Mouse (Mus musculus) MEL (cell line): ENCODE results near the gene Coasy. TPM values are rescaled to one million over a fixed set of nuclear protein-coding genes. Genes with fewer than 3 reads are reported as not detected.

ENCODE experiments used
- DNase-seq: peaks from one replicate; pipeline ENCODE4 v3.0.0; 2011; ENCODE audit warnings: low read depth, low spot score
- H3K27ac ChIP-seq: 2 replicates; pipeline ENCODE4 v1.5.1; 2012; ENCODE audit warnings: low read depth, mild to moderate bottlenecking, control low read depth, low read length, moderate library complexity; ENCODE audit not compliant: control insufficient read depth
- H3K27me3 ChIP-seq, 2 experiments: fragments of 150-350 bp in 1 of 2; sonication (generic) in 1 of 2; 2 replicates each; pipeline ENCODE4 v1.6.1; 2012; ENCODE audit warnings: low read length in 2 of 2, mild to moderate bottlenecking in 2 of 2, improper control_type of control experiment in 1 of 2, moderate library complexity in 1 of 2; ENCODE audit not compliant: insufficient read depth in 2 of 2, control insufficient read depth in 1 of 2
- H3K36me3 ChIP-seq, 2 experiments: 2 replicates each; pipeline ENCODE4 v1.6.1; 2012 to 2014; ENCODE audit warnings: low read length in 2 of 2, improper control_type of control experiment in 1 of 2, inconsistent platforms in 1 of 2, mild to moderate bottlenecking in 1 of 2; ENCODE audit not compliant: insufficient read depth in 2 of 2, control insufficient read depth in 1 of 2
- H3K4me1 ChIP-seq, 2 experiments: fragments of 150-350 bp in 1 of 2; sonication (generic) in 1 of 2; 2 replicates each; pipeline ENCODE4 v1.6.1; 2012; ENCODE audit warnings: low read length in 2 of 2, improper control_type of control experiment in 1 of 2, mild to moderate bottlenecking in 1 of 2; ENCODE audit not compliant: insufficient read depth in 2 of 2, control insufficient read depth in 1 of 2
- H3K4me3 ChIP-seq, 2 experiments: fragments of 150-350 bp in 1 of 2; sonication (generic) in 1 of 2; 2 replicates each; pipeline ENCODE4 v1.5.1; 2012; ENCODE audit warnings: low read depth in 2 of 2, low read length in 2 of 2, mild to moderate bottlenecking in 2 of 2, moderate library complexity in 2 of 2, control low read depth in 1 of 2, improper control_type of control experiment in 1 of 2; ENCODE audit not compliant: control insufficient read depth in 1 of 2, insufficient read depth in 1 of 2
- H3K79me2 ChIP-seq: 2 replicates; pipeline ENCODE4 v1.6.1; 2012; ENCODE audit warnings: mild to moderate bottlenecking, low read length, moderate library complexity; ENCODE audit not compliant: control insufficient read depth, poor library complexity, insufficient read depth
- H3K9ac ChIP-seq: 2 replicates; pipeline ENCODE4 v1.6.1; 2012; ENCODE audit warnings: low read depth, mild to moderate bottlenecking, control low read depth, low read length, moderate library complexity; ENCODE audit not compliant: control insufficient read depth, poor library complexity, severe bottlenecking
- H3K9me3 ChIP-seq: fragments of 150-350 bp; sonication (generic); replicated peaks from 2 replicates; pipeline ENCODE4 v1.6.1; 2012; ENCODE audit warnings: mild to moderate bottlenecking, low read length, improper control_type of control experiment, moderate library complexity; ENCODE audit not compliant: insufficient read depth
- BHLHE40 ChIP-seq: IDR thresholded peaks from 2 replicates; pipeline ENCODE4 v1.6.1; 2012; ENCODE audit warnings: low read depth, mild to moderate bottlenecking, inconsistent platforms, low read length, improper control_type of control experiment, borderline replicate concordance
- CHD2 ChIP-seq: IDR thresholded peaks from 2 replicates; pipeline ENCODE4 v1.6.1; 2011; ENCODE audit warnings: low read length, improper control_type of control experiment
- EP300 ChIP-seq, 2 experiments: IDR thresholded peaks; 2 replicates each; pipeline ENCODE4 v1.6.1; 2011; ENCODE audit warnings: improper control_type of control experiment in 2 of 2, low read length in 2 of 2, low read depth in 1 of 2, mild to moderate bottlenecking in 1 of 2
- GABPA ChIP-seq: IDR thresholded peaks from 2 replicates; pipeline ENCODE4 v1.6.1; 2012; ENCODE audit warnings: low read depth, mild to moderate bottlenecking, inconsistent platforms, low read length, improper control_type of control experiment, moderate library complexity
- GATA1 ChIP-seq: IDR thresholded peaks from 2 replicates; pipeline ENCODE4 v1.6.1; 2011; ENCODE audit warnings: low read depth, low read length, improper control_type of control experiment
- HCFC1 ChIP-seq: IDR thresholded peaks from 2 replicates; pipeline ENCODE4 v1.6.1; 2012; ENCODE audit warnings: low read depth, mild to moderate bottlenecking, inconsistent platforms, low read length, improper control_type of control experiment, moderate library complexity
- JUND ChIP-seq: IDR thresholded peaks from 2 replicates; pipeline ENCODE4 v1.6.1; 2011; ENCODE audit warnings: low read depth, mild to moderate bottlenecking, improper control_type of control experiment, low read length
- MAFK ChIP-seq: IDR thresholded peaks from 2 replicates; pipeline ENCODE4 v1.6.1; 2011; ENCODE audit warnings: low read depth, mild to moderate bottlenecking, low read length, improper control_type of control experiment, borderline replicate concordance
- MAX ChIP-seq: IDR thresholded peaks from 2 replicates; pipeline ENCODE4 v1.6.1; 2011; ENCODE audit warnings: low read length, improper control_type of control experiment
- MEF2A ChIP-seq: IDR thresholded peaks from 2 replicates; pipeline ENCODE4 v1.6.1; 2014; ENCODE audit warnings: low read depth, mild to moderate bottlenecking, inconsistent platforms, low read length, improper control_type of control experiment; ENCODE audit not compliant: poor library complexity, insufficient replicate concordance, severe bottlenecking; ENCODE audit errors: extremely low read depth
- MXI1 ChIP-seq: IDR thresholded peaks from 2 replicates; pipeline ENCODE4 v1.6.1; 2011; ENCODE audit warnings: mild to moderate bottlenecking, low read depth, low read length, improper control_type of control experiment
- MYC ChIP-seq: IDR thresholded peaks from 2 replicates; pipeline ENCODE4 v1.6.1; 2011; ENCODE audit warnings: low read depth, mild to moderate bottlenecking, low read length, improper control_type of control experiment, moderate library complexity
- NELFE ChIP-seq: IDR thresholded peaks from 2 replicates; pipeline ENCODE4 v1.6.1; 2011; ENCODE audit warnings: low read depth, low read length, improper control_type of control experiment
- POLR2A ChIP-seq, 2 experiments: IDR thresholded peaks; 2 replicates each; pipeline ENCODE4 v1.6.1; 2011 to 2012; ENCODE audit warnings: low read length in 2 of 2, mild to moderate bottlenecking in 2 of 2, control low read depth in 1 of 2, improper control_type of control experiment in 1 of 2, low read depth in 1 of 2, moderate library complexity in 1 of 2; ENCODE audit not compliant: control insufficient read depth in 1 of 2, insufficient read depth in 1 of 2, poor library complexity in 1 of 2
- POLR2AphosphoS5 ChIP-seq: IDR thresholded peaks from 2 replicates; pipeline ENCODE4 v1.6.1; 2012; ENCODE audit warnings: low read depth, borderline replicate concordance, mild to moderate bottlenecking, inconsistent platforms, low read length, moderate library complexity, mixed read lengths
- RCOR1 ChIP-seq: IDR thresholded peaks from 2 replicates; pipeline ENCODE4 v1.6.1; 2012; ENCODE audit warnings: low read depth, mild to moderate bottlenecking, inconsistent platforms, low read length, improper control_type of control experiment
- SIN3A ChIP-seq: IDR thresholded peaks from 2 replicates; pipeline ENCODE4 v1.6.1; 2012; ENCODE audit warnings: low read length, improper control_type of control experiment, inconsistent platforms
- SMC3 ChIP-seq: IDR thresholded peaks from 2 replicates; pipeline ENCODE4 v1.6.1; 2011; ENCODE audit warnings: low read depth, low read length, improper control_type of control experiment
- TAL1 ChIP-seq: IDR thresholded peaks from 2 replicates; pipeline ENCODE4 v1.6.1; 2012; ENCODE audit warnings: mild to moderate bottlenecking, inconsistent platforms, low read length, moderate library complexity, mixed read lengths
- TBP ChIP-seq: IDR thresholded peaks from 2 replicates; pipeline ENCODE4 v1.8.0; 2011; ENCODE audit warnings: low read depth, low read length, improper control_type of control experiment
- TCF12 ChIP-seq: IDR thresholded peaks from 2 replicates; pipeline ENCODE4 v1.6.1; 2014; ENCODE audit warnings: low read depth, mild to moderate bottlenecking, inconsistent platforms, low read length, improper control_type of control experiment, moderate library complexity
- USF1 ChIP-seq: IDR thresholded peaks from 2 replicates; pipeline ENCODE4 v1.6.1; 2014; ENCODE audit warnings: low read depth, mild to moderate bottlenecking, inconsistent platforms, low read length, improper control_type of control experiment, moderate library complexity
- ZC3H11A ChIP-seq: IDR thresholded peaks from 2 replicates; pipeline ENCODE4 v1.6.1; 2012; ENCODE audit warnings: low read depth, mild to moderate bottlenecking, inconsistent platforms, low read length, improper control_type of control experiment
- ZKSCAN1 ChIP-seq: IDR thresholded peaks from 2 replicates; pipeline ENCODE4 v1.6.1; 2012; ENCODE audit warnings: low read depth, mild to moderate bottlenecking, inconsistent platforms, low read length, improper control_type of control experiment, moderate library complexity
- ZMIZ1 ChIP-seq: IDR thresholded peaks from 2 replicates; pipeline ENCODE4 v1.6.1; 2012; ENCODE audit warnings: low read depth, mild to moderate bottlenecking, inconsistent platforms, low read length, improper control_type of control experiment, moderate library complexity
- ZNF384 ChIP-seq: IDR thresholded peaks from 2 replicates; pipeline ENCODE4 v1.6.1; 2012; ENCODE audit warnings: low read depth, mild to moderate bottlenecking, inconsistent platforms, low read length, improper control_type of control experiment
- polyA plus RNA-seq, 2 experiments: library from polyadenylated mRNA; stranded (reverse) in 1 of 2; unstranded in 1 of 2; fragments of >175 nt in 1 of 2; fragments of >200 nt in 1 of 2; gene quantifications; 2 replicates each; pipeline versions ENCODE4 v1.2.1 to v1.2.4; 2012; ENCODE audit warnings: low replicate concordance in 2 of 2, low read depth in 1 of 2; ENCODE audit not compliant: insufficient read length in 2 of 2, insufficient read depth in 1 of 2, missing spikeins in 1 of 2
- total RNA-seq: library from RNA; depleted of rRNA; stranded (reverse); fragments of 300-350 nt; gene quantifications from 2 replicates; pipeline ENCODE4 v1.2.3, GENCODE M21; 2012

Coasy gene
- total and polyA plus RNA-seq, 3 experiments = 34.8 to 44.2 TPM; not detected in 1

DNA sequence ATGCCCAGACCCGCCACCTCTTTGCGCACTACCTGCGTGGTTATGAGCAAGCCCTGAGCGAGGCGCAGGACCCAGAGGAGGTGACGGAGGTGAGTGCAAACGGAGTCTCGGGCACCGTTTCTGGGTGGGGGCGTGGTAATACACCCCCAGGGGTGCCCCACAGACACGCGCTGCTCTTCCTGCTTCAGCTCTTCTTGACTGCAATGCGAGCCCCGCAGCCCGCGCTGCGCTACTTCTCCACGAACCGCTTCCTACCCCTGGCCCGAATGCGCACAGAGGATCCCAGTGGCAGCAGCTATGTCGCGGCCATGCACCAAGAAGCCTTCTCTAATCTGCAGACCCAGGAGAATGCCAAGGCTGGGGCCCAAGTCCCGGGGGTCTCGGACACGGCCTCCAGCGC is 2.6 kb upstream of the Coasy start:
- Histone ChIP-seq H3K79me2 (peaks cover 12% of the 10 kb centered on the region), H3K4me1 (peaks cover 6 to 13% of the 10 kb centered on the region in 2 experiments), H3K27me3 (no peaks in the 10 kb centered on the region), H3K4me3 (no peak overlapping the region), H3K9me3 (no peaks in the 10 kb centered on the region), H3K27ac (no peak overlapping the region), H3K36me3 (peaks cover 0 to 9% of the 10 kb centered on the region in 2 experiments; a peak in 2 of 4 replicates), H3K9ac (no peak overlapping the region)
- TF ChIP-seq POLR2A (IDR thresholded peaks at IDR 0.05; ENCODE audit: control insufficient read depth in 1 of 2, insufficient read depth in 1 of 2, low read depth in 1 of 2, low read length in 2 of 2, poor library complexity in 1 of 2) (no peak), HCFC1 (no peak), MEF2A (no peak), POLR2AphosphoS5 (no peak), RCOR1 (no peak), ZKSCAN1 (no peak), NELFE (no peak), EP300 (IDR thresholded peaks at IDR 0.05; ENCODE audit: low read depth in 1 of 2, low read length in 2 of 2) (no peak)
- DNase-seq = no peak

- no peaks in the 10 kb centered on the region for H3K9me3 ChIP-seq
- DNase-seq = no peak
- H3K4me3 ChIP-seq = no peak overlapping the region
- H3K36me3 ChIP-seq = peaks cover 0 to 9% of the 10 kb centered on the region in 2 experiments; a peak in 2 of 4 replicates
- H3K27ac ChIP-seq = no peak overlapping the region
- 0 out of 2 replicates have a peak, but pooled peaks have one; percentile 33 for TF ChIP-seq GATA1
- TF ChIP-seq ZNF384 = peak; percentile 46
- TF ChIP-seq TAL1 = no peak
- H3K79me2 ChIP-seq = peaks cover 12% of the 10 kb centered on the region
- H3K9ac ChIP-seq = no peak overlapping the region
- peaks cover 6 to 17% of the 10 kb centered on the region in 2 experiments for H3K4me1 ChIP-seq
- H3K27me3 ChIP-seq = no peaks in the 10 kb centered on the region
Measured at GRCm38 (mm10) chr11:101080421-101080820, 1.9 kb upstream of the Coasy start.

DNA sequence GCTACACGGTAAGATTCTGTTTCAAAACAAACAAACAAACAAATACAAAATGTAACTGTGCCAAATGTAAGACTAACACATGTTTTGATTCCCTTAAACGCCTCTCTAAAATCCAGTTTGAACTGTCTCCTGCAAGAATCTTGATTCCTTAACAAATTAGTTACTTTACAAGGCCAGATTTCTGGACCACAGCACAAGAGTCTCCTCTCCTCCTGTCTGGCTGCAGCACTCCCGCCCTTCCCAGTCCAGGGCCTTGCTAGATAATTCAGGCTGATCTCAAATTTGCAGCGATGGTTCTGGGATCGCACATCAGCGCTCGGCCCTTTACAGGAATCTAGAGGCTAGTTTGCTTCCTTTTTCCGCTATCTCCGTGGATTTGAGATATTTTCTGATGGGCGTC is 706 bp upstream of the Coasy start:
- peaks cover 12% of the 10 kb centered on the region for H3K79me2 ChIP-seq
- no peaks in the 10 kb centered on the region for H3K27me3 ChIP-seq
- DNase-seq = no peak
- peak overlapping the region; percentile 68 for H3K9ac ChIP-seq
- peak overlapping the region; percentile 60 to 70 for H3K4me3 ChIP-seq
- H3K9me3 ChIP-seq = no peaks in the 10 kb centered on the region
- peaks cover 0 to 12% of the 10 kb centered on the region in 2 experiments; a peak in 2 of 4 replicates for H3K36me3 ChIP-seq
- peak overlapping the region; percentile 68 for H3K27ac ChIP-seq
- H3K4me1 ChIP-seq = peaks cover 6 to 17% of the 10 kb centered on the region in 2 experiments
- TF ChIP-seq TBP (no peak), SIN3A (no peak), TAL1 (no peak), USF1 (no peak), MYC (peak; percentile 54; the same call in 1 of the 2 replicates), MAX (no peak; the same call in 1 of the 2 replicates), MXI1 (no peak), CHD2 (no peak), RCOR1 (no peak), SMC3 (0 out of 2 replicates have a peak, but pooled peaks have one; percentile 1), JUND (no peak), ZMIZ1 (no peak), TCF12 (no peak), MEF2A (no peak), BHLHE40 (no peak), MAFK (no peak), ZC3H11A (no peak), GABPA (no peak)
